Mouse (Mus musculus) urinary bladder, postnatal 14 days (tissue): Measurements from ENCODE around the gene Wnt1.

Experiments
- DNase-seq: peaks from one replicate; pipeline ENCODE4 v3.0.0; 2021; ENCODE audit warnings: low spot score

Gene Wnt1

DNA sequence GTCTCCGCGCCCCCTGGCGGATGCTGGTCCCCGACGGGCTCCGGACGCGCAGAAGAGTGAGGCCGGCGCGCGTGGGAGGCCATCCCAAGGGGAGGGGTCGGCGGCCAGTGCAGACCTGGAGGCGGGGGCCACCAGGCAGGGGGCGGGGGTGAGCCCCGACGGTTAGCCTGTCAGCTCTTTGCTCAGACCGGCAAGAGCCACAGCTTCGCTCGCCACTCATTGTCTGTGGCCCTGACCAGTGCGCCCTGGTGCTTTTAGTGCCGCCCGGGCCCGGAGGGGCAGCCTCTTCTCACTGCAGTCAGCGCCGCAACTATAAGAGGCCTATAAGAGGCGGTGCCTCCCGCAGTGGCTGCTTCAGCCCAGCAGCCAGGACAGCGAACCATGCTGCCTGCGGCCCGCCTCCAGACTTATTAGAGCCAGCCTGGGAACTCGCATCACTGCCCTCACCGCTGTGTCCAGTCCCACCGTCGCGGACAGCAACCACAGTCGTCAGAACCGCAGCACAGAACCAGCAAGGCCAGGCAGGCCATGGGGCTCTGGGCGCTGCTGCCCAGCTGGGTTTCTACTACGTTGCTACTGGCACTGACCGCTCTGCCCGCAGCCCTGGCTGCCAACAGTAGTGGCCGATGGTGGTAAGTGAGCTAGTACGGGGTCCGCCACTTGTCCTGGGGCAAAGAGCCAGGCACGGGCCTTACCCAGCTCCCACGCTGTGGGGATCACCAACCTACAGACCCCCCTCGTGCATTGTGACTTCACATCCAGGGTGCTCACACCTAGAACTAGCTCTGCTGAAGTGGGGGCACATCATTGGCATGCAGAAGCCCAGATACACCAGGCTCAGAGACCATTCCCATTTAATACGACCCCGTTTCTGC is at the start of gene Wnt1:
Gene Wnt1, plus strand, starts transcription at position 197 of the 875 bp plus-strand sequence.
- peak; percentile 55 for DNase-seq

DNA sequence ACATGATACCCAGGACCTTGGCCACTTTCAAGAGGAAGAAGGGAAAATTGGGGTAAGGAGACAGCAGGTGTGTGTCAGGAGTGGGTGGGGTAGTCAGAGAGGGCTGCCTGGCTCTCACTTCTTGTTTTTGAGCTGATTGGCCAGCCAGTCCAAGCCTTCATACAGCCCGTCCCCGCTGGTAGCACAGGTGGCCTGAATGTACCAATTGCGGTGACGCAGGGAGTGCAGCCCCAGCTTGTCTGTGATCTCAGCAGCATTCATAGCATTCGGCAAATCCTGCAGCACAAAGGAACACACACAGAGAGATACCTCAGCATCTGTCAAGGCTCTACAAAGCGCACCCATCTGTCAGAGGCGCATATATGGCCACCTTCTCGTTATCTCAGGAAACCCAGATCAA is 49.4 kb upstream of the Wnt1 start:
- DNase-seq, result no peak

DNA sequence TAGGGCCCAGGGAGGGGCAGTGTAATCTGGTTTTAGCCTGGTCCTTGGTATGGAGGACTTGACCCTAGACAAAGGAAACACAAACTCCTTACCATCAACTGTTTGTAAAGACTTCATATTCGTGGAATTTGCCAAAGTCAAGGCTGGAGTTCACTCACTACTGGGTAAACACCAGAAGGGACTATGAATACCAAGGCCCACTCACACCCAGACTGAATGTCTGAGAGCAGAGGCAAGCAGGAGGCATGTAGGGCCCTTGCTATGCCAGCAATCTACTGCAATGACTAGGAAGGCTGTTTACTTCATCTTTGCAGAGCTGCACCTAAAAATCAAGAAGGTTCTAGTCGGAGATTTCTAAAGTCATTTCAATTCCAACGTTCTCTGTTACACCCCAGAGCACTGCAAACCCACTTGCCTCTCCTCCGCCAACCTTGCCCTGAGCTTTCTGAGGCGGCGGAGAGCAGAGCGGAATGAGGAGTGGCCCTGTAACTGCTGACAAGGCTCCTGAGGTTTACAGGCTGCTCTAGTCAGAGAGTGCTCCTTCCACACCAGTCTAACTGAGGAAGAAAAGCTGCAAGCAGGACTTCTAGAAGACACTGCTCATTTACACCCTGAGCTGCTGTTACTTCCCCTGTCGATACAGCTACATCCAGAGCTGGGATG is 46.8 kb upstream of the Wnt1 start:
- DNase-seq, result no peak

DNA sequence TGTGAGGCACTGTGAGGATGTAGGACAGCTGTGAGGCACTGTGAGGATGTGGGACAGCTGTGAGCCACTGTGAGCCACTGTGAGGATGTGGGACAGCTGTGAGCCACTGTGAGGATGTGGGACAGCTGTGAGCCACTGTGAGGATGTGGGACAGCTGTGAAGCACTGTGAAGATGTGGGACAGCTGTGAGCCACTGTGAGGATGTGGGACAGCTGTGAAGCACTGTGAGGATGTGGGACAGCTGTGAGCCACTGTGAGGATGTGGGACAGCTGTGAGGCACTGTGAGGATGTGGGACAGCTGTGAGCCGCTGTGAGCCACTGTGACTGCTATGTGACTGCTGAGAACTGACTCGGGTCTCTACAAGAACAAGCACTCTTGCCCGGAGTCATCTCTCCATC is 45.8 kb upstream of the Wnt1 start:
- peak; percentile 19 for DNase-seq

DNA sequence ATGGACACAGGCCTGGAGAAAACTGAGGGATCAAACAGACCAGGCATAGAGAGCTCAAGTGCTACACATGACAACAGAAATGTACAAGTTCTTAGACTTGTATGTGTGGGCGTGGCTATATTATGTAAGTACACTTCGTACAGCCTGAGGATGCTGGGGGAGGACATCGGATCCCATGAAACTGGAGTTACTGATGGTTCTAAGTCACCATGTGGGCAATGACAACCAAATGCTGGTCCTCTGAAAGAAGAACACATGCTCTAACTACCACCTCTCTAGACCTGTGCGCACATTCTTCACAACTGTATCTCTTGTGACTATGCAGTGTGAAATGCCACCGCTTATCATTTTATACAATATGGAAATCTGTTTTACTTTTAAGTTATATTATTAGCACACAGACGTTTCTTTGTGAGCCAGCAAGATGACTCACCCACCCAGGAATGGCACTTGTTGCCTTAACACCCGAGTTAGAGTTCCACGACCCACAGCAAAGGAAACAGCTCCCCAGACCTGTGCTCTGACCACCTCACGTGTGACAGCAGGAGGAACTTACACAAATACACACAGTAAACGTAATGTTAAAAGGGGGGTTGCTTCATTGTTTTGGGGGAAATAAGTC is 43.2 kb upstream of the Wnt1 start:
- no peak for DNase-seq

DNA sequence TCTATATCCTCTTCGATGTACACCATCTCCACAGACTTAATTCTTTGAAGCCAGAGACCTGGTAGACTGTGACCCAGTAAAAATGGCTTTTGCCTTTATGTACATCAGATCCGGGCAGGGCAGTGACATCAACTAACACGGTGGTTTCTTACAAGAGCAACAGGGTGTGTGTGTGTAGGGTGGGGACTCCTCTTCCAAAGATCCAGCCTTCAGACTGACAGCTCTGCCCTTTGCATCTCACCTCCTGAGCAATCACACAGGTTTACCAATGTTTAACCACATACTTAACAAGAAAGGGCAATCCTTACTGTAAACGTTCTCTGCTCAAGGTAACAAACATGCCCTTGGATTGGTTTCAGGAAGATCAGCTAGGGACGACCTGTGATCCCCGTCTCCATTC is 42.4 kb upstream of the Wnt1 start:
- no peak for DNase-seq

DNA sequence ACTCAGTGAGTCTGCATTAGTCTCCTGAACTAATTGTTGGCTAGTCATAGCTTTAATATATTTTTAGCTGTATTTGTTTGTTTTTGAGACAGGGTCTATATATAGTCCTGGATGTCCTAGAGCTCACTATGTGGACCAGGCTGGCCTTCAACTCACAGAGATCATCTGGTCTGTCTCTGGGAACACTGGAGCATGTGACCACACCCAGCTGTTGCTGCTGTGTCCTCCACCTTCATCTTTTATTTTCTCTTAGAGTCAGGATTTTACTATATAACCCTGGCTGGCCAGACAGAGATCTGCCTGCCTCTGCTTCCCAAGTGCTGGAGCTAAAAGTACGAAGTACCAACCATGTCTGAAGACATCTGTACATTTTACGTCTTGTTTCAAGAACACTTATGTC is 40.6 kb upstream of the Wnt1 start:
- DNase-seq, result no peak

DNA sequence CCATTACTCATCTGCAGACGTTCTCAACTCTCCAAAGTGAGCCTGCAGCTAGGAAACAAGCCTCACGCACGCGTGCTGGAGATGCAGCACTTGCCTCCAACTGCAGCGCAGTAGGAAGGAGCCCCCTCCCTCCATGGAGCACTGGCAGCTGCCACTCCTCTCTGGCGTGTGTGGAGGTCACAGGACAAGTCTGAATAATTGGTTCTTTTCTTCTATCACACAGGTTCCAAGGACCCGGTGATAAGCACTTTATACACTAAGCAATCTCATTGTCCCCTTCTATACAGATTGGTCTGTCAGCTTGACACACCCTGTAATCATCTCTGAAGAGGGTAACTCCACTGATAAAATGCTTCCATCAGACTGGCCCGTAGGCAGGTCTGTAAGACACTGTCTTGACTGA is 36.6 kb upstream of the Wnt1 start:
- DNase-seq, result no peak

DNA sequence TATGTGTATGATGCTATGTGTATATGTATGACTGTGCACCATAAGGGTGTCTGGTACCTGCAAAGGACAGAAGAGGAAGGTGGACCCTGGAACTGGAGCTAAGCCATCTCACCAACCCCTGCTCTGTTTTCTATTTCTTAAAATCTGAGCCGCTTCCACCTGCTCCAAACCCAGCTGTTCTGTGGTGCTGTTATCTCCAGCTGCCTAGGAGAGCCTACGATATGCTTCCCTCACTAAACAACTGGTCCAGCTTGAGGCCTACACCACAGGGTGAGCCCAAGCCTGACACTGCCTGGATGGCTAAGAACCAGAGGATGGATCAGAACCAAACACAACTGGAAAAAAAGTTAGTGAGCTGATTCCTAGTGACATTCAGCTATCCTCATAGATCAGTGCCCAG is 35.5 kb upstream of the Wnt1 start:
- DNase-seq, result no peak

DNA sequence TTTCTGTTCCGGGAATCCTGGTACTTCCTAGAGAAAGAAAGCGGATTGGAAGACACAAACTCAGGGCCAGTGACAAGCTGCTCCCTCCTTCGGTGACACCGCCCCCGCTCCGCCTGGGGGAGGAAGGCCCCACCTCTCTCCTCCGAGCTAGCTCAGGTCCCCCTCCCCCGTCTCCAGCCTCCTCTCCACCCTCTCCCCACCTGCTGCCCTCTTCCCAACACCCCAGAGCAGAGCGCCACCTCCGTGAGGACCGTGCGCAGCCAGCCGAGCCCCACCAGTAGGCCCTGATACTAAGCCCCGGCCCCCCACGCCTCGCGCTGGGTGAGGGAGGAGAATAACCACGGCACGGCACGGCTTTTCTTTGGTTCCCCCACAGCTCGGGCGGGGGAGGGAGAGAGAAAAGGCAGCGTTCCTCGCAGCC is 27.4 kb upstream of the Wnt1 start:
- DNase-seq, result peak; percentile 83

DNA sequence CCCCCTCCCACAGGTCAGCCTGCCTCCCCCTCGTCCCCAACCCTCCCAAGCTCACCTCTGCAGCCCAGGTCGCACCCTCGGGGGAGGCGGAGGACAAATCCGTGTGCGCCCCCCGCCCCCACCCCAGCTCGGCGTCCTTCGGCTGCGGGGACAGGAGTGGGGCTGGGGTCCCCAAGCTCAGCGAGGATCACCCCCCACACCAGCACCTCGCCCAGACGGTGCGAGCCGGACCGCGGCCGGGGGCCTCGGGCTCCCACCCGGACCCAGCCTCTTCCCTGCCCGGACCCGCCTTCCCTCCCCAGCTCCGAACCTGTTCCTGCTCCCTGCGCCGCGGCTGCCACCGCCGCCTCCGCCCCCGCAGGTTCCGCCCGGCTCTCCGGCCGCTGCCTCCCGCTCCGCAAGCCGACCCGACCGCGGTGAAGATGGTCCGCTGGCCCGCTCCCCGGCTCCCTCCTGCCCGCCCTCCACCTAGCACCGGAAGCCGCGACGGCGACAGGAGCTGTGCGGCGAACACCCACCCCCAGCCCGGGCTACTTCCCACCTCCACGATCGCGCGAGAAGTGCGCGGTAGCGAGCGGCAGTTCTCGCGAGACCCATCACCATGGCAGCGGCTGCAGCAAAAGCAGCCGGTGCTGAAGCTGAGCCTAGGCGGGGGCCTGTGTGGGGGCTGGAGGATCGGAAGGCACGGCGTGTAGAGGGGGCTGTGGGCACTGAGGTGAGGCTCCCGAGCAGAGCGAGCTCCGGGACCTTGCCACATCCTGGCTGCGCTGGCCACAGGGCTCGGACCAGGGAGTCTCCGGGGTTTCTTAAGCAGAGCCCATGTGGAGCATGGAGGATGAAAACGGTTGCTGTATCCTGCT is 26.8 kb upstream of the Wnt1 start, which contains the start of gene Arf3:
Gene Arf3, minus strand, starts transcription at position 545 of the 860 bp plus-strand sequence.
- peak; percentile 96 for DNase-seq

DNA sequence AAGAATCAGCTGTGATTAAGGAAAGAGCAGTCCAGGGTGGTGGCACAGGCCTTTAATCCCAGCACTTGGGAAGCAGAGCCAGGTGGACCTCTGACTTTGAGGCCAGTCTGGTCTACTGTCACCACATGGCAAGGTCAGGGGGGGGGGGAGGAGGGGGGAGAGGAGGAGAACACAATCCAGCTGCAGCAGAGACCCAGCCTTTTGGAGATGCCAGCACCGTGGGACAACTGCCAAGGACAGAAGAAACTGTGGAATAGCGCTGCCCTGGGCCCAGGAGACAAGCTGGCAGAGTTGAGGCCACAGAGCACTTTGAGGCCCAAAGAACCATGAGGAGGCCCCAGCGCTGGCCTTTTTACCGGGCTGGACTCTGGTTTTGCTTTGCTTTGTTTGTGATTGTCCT is 23.7 kb upstream of the Wnt1 start:
- DNase-seq, result no peak

DNA sequence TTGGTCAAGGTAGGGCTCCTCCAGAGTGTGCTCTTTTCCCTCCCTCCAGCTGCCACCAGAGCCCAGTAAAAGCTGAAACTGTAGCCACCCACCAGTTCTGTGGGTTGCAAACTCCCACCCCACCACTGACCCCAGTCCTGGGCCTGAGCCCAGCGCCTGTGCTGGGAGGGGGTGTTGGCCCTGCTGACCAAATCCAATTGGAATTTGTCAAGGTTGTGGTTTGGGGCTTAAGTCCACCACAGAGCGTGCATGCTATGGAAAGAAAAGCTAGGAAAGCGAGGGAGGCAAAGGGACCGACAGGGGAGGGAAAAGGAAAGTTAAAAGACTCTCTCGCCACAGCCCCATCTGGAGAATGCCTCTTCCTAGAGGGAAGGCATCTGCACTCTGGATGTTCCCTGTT is 21.4 kb upstream of the Wnt1 start:
- no peak for DNase-seq

DNA sequence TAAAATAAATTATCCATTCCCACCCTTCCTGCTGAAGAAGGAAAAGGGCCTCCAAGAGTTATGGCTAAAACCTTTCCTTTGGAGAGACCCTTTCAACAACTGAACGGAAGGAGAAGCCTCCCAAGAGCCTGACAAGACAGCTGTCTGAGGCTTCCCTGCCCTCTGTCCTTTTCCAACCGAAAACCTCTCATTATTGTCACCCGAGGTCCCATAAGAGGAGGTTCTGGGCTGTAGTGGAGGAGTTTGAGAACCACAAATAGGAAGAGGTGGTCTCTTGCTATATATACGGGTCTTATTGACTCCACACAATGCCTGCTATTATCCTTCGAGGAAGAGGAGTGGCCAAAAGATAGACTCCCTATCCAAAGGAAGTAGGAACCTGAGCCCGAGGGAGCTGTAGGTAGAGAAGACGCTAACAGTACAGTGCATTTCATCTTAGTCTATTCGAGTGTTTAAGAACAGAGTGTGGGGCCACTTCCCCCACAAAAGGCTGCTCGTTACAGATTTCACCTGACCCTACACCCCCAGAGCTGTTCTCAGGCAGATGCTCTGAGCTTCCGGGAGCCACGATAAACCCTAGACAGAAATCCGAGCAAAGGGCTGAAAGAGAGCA is 17.7 kb upstream of the Wnt1 start:
- DNase-seq, result no peak

DNA sequence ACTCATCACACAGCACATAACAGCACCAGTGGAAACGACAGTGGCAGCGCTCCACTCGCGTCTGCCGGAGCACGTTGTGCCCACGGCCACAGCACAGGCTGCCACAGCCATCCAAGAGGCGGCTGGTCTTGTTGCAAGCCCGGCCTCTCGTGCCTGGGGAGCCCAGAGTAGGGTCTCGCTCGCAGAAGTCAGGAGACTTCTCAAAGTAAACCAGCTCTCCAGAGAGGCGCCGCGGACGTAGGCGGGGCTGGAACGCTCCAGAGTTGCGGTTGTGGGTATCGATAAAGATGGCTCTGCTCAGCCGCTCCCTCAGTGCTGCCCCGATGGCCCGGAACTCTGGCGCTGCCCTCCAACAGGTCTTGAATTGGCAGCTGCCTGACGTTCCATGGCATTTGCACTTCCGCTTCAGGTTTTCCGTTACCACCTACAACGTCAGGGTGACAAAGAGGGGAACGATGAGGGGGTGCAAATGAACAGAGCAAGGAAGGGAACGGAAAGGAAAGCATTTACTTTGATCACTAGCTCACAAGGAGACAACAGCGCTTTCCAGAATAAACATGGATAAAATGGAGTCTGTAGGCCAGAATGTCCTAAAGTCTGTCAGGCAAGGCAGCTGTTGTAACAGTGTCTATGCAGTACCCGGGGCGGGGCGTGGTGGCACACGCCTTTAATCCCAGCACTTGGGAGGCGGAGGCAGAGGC is 17.0 kb upstream of the Wnt1 start:
- DNase-seq, result no peak

DNA sequence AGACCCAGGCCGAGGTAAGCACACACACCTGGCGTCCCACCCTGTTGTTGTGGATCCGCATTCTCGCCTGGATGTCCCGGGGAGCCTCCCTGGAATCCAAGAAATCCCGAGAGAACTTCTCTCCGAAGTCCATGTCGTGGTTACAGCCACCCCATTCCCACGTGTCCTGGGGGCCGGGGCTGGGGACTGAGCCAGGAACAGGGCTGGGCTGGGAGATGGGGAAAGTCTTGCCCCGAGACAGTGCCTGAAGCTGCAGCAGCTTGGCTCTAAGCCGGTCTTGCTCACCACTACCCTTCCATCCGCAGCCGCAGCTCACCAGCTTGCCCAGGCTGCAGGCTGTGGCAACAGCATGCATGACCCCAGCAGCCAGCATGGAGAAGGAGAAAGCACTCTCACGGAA is 15.6 kb upstream of the Wnt1 start:
- no peak for DNase-seq

DNA sequence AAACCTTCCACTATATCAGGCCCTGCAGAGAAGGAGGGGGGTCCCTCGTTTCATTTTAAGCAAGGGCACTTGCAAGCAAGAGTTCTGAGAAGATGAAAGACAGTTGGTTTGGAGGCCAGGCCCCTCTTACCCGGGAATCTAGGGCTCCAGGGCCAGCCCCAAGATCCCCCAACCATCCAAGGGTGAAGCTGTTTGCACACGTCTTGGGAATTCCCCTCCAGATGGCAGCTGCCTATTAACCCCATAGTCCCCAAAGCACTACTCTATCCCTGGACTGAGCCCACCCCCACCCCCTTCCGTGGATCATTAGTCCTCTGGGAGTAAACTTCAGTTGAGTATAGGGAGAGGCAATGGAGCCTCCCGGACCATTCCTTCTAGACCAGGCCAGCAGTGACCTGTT is 14.1 kb upstream of the Wnt1 start:
- no peak for DNase-seq

DNA sequence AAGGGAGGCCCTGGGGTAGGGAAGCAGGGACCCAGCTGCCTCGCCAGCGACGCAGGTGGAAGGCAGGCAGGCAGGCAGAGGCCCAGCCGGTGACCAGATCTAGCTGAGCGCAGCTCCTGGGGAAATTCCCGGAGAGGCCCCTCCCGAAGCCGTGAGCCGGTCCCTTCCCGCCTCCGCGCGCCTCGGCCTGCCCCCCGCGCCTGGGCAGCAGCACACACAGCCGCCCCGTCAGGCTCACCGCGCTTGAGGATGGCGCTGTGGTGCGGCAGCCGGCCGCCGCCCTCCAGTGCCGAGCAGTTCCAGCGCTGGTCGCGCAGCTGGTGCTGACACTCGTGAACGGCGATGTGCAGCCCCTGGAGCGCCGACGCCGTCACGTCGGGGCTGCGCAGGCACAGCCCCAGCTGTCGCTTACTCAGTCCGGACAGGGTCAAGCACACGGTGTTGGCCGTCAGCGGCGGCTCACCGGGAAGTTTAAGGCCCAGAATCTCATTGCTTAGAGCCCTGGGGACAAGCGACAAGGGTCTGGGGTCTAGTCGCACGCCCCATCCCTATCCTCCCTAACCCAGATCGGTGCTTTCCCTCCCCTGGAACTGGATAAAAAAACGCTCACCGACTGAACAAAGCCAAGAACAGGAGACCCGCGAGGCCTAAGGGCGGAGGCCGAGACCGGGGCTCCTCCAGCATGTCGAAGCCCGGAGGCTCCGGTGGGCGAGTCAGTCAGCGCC is 13.2 kb upstream of the Wnt1 start:
- peak; percentile 49 for DNase-seq

DNA sequence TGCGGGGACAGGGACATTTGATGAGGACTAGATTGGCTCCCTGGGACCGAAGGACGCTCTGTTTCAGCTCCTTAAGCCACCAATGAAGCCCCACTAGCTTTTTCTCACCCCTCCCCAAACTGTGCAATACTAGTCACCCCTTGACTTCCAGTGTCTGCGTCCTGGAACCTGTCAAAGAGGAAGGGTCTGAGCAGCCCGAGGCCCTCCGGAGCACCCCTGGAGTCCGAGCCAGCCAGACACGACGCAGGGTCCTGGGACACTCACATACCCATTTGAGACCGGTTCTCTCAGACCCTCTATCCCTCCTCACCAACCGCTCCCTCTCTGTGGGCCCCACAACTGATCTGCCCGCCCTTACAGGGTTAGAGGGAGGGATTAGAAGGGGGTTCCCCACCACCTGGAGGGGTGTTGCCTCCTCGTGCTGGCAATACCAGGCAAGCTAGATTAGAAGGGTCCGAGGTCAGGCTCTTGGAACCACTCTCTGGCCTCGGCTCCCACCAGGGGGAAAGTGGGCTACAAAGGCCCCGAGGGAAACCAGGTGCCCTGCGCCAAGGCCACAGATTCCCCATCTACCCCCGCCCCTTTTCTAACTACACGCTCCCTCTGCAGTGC is 12.5 kb upstream of the Wnt1 start:
- DNase-seq, result no peak

DNA sequence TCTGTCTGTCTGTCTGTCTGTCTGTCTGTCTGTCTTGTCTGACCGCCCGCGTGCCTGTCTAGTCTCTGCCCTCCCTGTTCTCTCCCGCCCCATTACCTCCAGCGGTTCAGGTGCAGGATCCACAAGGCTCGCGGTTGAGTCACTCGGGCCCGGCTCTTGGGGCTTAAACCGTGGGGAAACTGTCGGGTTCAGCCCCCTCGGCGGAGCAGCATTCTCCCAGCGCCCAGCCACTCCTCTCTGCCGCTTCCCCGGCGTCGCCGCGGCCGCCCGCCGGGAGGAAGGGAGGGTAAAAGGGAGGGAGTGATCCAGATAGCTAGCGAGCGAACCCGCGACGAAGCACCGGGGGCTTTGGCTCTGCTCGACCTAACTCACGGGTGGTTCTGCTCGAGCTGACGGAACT is 11.9 kb upstream of the Wnt1 start, which contains the start of gene Wnt10b:
Gene Wnt10b, minus strand, starts transcription at position 389 of the 400 bp plus-strand sequence.
- DNase-seq, result no peak
